Mouse (Mus musculus) CH12.LX (cell line): ENCODE data around the gene Ube2t. TPM values are rescaled to one million over a fixed set of nuclear protein-coding genes. Genes with fewer than 3 reads are reported as not detected.

Experiments
- DNase-seq: peaks from one replicate; pipeline ENCODE4 v3.0.0-alpha.2; 2013; ENCODE audit errors: extremely low read depth
- H3K27ac ChIP-seq: 2 replicates; pipeline ENCODE4 v1.5.1; 2012; ENCODE audit warnings: low read depth, mild to moderate bottlenecking, control low read depth, moderate library complexity; ENCODE audit not compliant: insufficient read depth
- H3K27me3 ChIP-seq: replicated peaks from 2 replicates; pipeline ENCODE3; 2012; ENCODE audit warnings: inconsistent platforms
- H3K36me3 ChIP-seq, 2 experiments: replicated peaks in 1 of 2; 2 replicates each; pipeline versions ENCODE3 to v1.6.1; 2012; ENCODE audit warnings: inconsistent platforms in 1 of 2, low read length in 1 of 2, mild to moderate bottlenecking in 1 of 2, mixed read lengths in 1 of 2, moderate library complexity in 1 of 2; ENCODE audit not compliant: control insufficient read depth in 1 of 2, insufficient read depth in 1 of 2
- H3K4me1 ChIP-seq, 2 experiments: 2 replicates each; pipeline ENCODE4 v1.6.1; 2012; ENCODE audit warnings: inconsistent platforms in 1 of 2, moderate library complexity in 1 of 2; ENCODE audit not compliant: insufficient read depth in 2 of 2, control insufficient read depth in 1 of 2
- H3K4me2 ChIP-seq: 2 replicates; pipeline ENCODE4 v1.6.1; 2012; ENCODE audit warnings: low read depth, mild to moderate bottlenecking, control low read depth; ENCODE audit not compliant: poor library complexity, insufficient read depth, severe bottlenecking
- H3K4me3 ChIP-seq, 3 experiments: fragments of 150-350 bp in 1 of 3; sonication (generic) in 1 of 3; replicated peaks in 1 of 3; 2 replicates each; pipeline versions ENCODE3 to v1.5.1; 2011 to 2012; ENCODE audit warnings: low read depth in 2 of 3, low read length in 2 of 3, mild to moderate bottlenecking in 2 of 3, moderate library complexity in 2 of 3, control low read depth in 1 of 3, improper control_type of control experiment in 1 of 3, inconsistent platforms in 1 of 3, mixed read lengths in 1 of 3; ENCODE audit not compliant: poor library complexity in 1 of 3
- H3K79me2 ChIP-seq: replicated peaks from 2 replicates; pipeline ENCODE4 v1.6.1; 2012; ENCODE audit warnings: mild to moderate bottlenecking, moderate library complexity; ENCODE audit not compliant: control insufficient read depth, poor library complexity, insufficient read depth, severe bottlenecking; ENCODE audit errors: extremely low read depth
- H3K9ac ChIP-seq: 2 replicates; pipeline ENCODE4 v1.6.1; 2012; ENCODE audit warnings: low read depth, mild to moderate bottlenecking, control low read depth, moderate library complexity; ENCODE audit not compliant: insufficient read depth
- H3K9me3 ChIP-seq: replicated peaks from 2 replicates; pipeline ENCODE3; 2012; ENCODE audit warnings: low read length, inconsistent platforms, mixed read lengths
- CHD1 ChIP-seq: IDR thresholded peaks from 2 replicates; pipeline ENCODE4 v1.6.1; 2012; ENCODE audit warnings: low read depth, low read length, improper control_type of control experiment, inconsistent platforms
- CTCF ChIP-seq, 2 experiments: IDR thresholded peaks in 1 of 2; conservative IDR thresholded peaks in 1 of 2; 2 replicates each; pipeline ENCODE4 v1.5.1; 2011 to 2012; ENCODE audit warnings: low read depth in 2 of 2, low read length in 2 of 2, improper control_type of control experiment in 1 of 2, inconsistent platforms in 1 of 2, mild to moderate bottlenecking in 1 of 2, moderate library complexity in 1 of 2
- E2F4 ChIP-seq: IDR thresholded peaks from 2 replicates; pipeline ENCODE4 v1.6.1; 2011; ENCODE audit warnings: low read depth, low read length, improper control_type of control experiment; ENCODE audit not compliant: insufficient replicate concordance
- GABPA ChIP-seq: IDR thresholded peaks from 2 replicates; pipeline ENCODE4 v1.6.1; 2012; ENCODE audit warnings: low read depth, low read length, improper control_type of control experiment, inconsistent platforms; ENCODE audit not compliant: insufficient replicate concordance
- JUN ChIP-seq: IDR thresholded peaks from 2 replicates; pipeline ENCODE4 v1.6.1; 2011; ENCODE audit warnings: low read depth, mild to moderate bottlenecking, low read length, improper control_type of control experiment, moderate library complexity; ENCODE audit not compliant: insufficient read depth
- JUND ChIP-seq: conservative IDR thresholded peaks from 2 replicates; pipeline ENCODE4 v1.6.1; 2011; ENCODE audit warnings: low read depth, low read length, improper control_type of control experiment
- MAX ChIP-seq: IDR thresholded peaks from 2 replicates; pipeline ENCODE4 v1.6.1; 2011; ENCODE audit warnings: low read length, improper control_type of control experiment
- MAZ ChIP-seq: IDR thresholded peaks from 2 replicates; pipeline ENCODE4 v1.6.1; 2012; ENCODE audit warnings: low read depth, mild to moderate bottlenecking, inconsistent platforms, low read length, improper control_type of control experiment, moderate library complexity
- MYC ChIP-seq: IDR thresholded peaks from 2 replicates; pipeline ENCODE4 v1.6.1; 2011; ENCODE audit warnings: low read depth, mild to moderate bottlenecking, improper control_type of control experiment, low read length
- NRF1 ChIP-seq: IDR thresholded peaks from 2 replicates; pipeline ENCODE4 v1.6.1; 2014; ENCODE audit warnings: low read depth, mild to moderate bottlenecking, inconsistent platforms, low read length, improper control_type of control experiment, moderate library complexity
- PAX5 ChIP-seq: IDR thresholded peaks from 2 replicates; pipeline ENCODE4 v1.6.1; 2012; ENCODE audit warnings: low read length, inconsistent platforms, mixed read lengths
- POLR2A ChIP-seq: IDR thresholded peaks from 2 replicates; pipeline ENCODE4 v1.6.1; 2011; ENCODE audit warnings: low read depth, mild to moderate bottlenecking, improper control_type of control experiment, low read length
- RAD21 ChIP-seq: IDR thresholded peaks from 2 replicates; pipeline ENCODE4 v1.6.1; 2011; ENCODE audit warnings: low read depth, mild to moderate bottlenecking, low read length, improper control_type of control experiment, moderate library complexity
- SMC3 ChIP-seq: IDR thresholded peaks from 2 replicates; pipeline ENCODE4 v1.6.1; 2011; ENCODE audit warnings: low read depth, low read length, improper control_type of control experiment
- TBP ChIP-seq: conservative IDR thresholded peaks from 2 replicates; pipeline ENCODE4 v1.6.1; 2011; ENCODE audit warnings: low read depth, low read length, improper control_type of control experiment
- TCF12 ChIP-seq: IDR thresholded peaks from 2 replicates; pipeline ENCODE4 v1.6.1; 2014; ENCODE audit warnings: low read depth, mild to moderate bottlenecking, inconsistent platforms, low read length, improper control_type of control experiment
- ZMIZ1 ChIP-seq: IDR thresholded peaks from 2 replicates; pipeline ENCODE4 v1.6.1; 2012; ENCODE audit warnings: low read depth, mild to moderate bottlenecking, inconsistent platforms, low read length, improper control_type of control experiment
- ZNF384 ChIP-seq: IDR thresholded peaks from 2 replicates; pipeline ENCODE4 v1.6.1; 2012; ENCODE audit warnings: low read depth, low read length, improper control_type of control experiment, inconsistent platforms
- dilution Hi-C: fragments of 300-500 bp; cut with MboI; formaldehyde crosslinking; loops from 2 replicates; pipeline ENCODE4 v1.14.3; 2020; ENCODE audit warnings: low sequenced_read_pairs; ENCODE audit not compliant: extremely low pct_unique_long_range_greater_than_20kb, extremely low pct_ligation_motif_present
- in situ Hi-C: fragments of 300-500 bp; cut with MboI; formaldehyde crosslinking; loops from 3 replicates; pipeline ENCODE4 v1.14.3; 2019; ENCODE audit warnings: low sequenced_read_pairs, low pct_ligation_motif_present, low pct_unique_long_range_greater_than_20kb, mixed read lengths
- polyA plus RNA-seq: library from polyadenylated mRNA; unstranded; fragments of >175 nt; gene quantifications from 2 replicates; pipeline ENCODE4 v1.2.1, GENCODE M21; 2012; ENCODE audit warnings: low read depth; ENCODE audit not compliant: insufficient read length
- total RNA-seq, 2 experiments: library from RNA; depleted of rRNA; stranded (reverse); fragments of 300-350 nt in 1 of 2; fragments of >200 nt in 1 of 2; gene quantifications; 2 replicates each; pipeline ENCODE4 v1.2.3; 2012 to 2014

Gene Ube2t
- total and polyA plus RNA-seq, 3 experiments: 19.2 to 40.2 (median 28.8) TPM

DNA sequence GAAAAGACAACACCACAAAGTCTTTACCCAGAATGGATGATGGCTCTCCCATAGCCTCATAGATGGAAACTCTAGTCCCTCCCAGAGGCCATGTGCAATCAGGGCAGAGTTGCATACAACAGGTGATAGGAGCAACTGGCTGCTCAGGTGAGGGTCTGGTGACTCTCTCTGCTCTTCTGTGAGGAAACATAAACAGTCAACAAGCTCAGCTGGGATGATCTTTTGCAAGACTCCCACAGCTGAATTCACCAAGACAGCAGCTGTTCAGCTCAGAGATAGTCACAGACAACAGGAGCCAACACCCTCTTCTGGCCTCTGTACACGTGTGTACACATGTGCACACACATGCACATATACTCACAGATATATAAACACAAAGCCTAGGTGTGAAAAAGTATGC, 24.1 kb upstream of the Ube2t start:
- in situ Hi-C loops: no loop called here
- Histone ChIP-seq H3K4me2 (no peak overlapping the region), H3K79me2 (no peaks in the 10 kb centered on the region), H3K27ac (no peak overlapping the region), H3K36me3 (no peaks in the 10 kb centered on the region), H3K4me1 (no peaks in the 10 kb centered on the region), H3K27me3 (no peaks in the 10 kb centered on the region), H3K4me3 (no peak overlapping the region), H3K9ac (no peak overlapping the region), H3K9me3 (no peaks in the 10 kb centered on the region)
- no peak for DNase-seq
- dilution Hi-C loops: no loop called here
- TF ChIP-seq GABPA: no peak
- no peak for TF ChIP-seq E2F4
- TF ChIP-seq MAZ: no peak
- TF ChIP-seq RAD21: no peak
- TF ChIP-seq CHD1: no peak
- TF ChIP-seq JUN: no peak
- TF ChIP-seq TCF12: no peak
- TF ChIP-seq ZMIZ1: no peak
- TF ChIP-seq POLR2A: no peak
- TF ChIP-seq TBP: no peak
- TF ChIP-seq MYC: no peak
- no peak for TF ChIP-seq ZNF384
- no peak for TF ChIP-seq MAX

DNA sequence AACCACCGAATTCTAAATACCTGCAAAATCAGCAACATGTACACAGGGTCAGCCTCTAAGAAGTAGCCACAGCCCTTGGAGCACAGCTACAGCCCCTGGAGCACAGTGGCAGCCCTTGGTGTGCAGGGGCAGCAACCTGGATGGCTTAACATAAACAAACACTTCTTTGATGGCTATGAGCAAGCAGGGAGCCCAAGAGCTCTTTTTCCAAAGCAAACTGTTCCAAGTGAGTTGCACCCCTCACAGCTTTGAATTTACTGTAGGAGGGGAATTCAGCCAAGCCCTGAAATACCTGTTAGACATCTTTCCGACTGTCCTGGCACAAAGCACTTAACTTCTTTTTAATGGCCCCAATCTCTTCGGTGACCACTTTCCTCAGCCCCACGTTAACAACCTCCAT, 21.5 kb upstream of the Ube2t start:
- TF ChIP-seq MAX (no peak), GABPA (no peak), NRF1 (no peak), CHD1 (no peak), SMC3 (no peak), JUND (no peak), PAX5 (no peak), E2F4 (no peak), CTCF (conservative IDR thresholded peaks at IDR 0.05 in 1 of 2, IDR thresholded peaks at IDR 0.05 in 1 of 2; ENCODE audit: low read depth in 2 of 2, low read length in 2 of 2) (no peak)
- Histone ChIP-seq H3K27me3 (no peaks in the 10 kb centered on the region), H3K4me1 (no peaks in the 10 kb centered on the region), H3K9me3 (no peaks in the 10 kb centered on the region), H3K4me3 (no peak overlapping the region), H3K79me2 (no peaks in the 10 kb centered on the region), H3K4me2 (no peak overlapping the region), H3K27ac (no peak overlapping the region), H3K9ac (no peak overlapping the region), H3K36me3 (no peaks in the 10 kb centered on the region)
- DNase-seq: no peak
- dilution Hi-C loops (no loop called here), in situ Hi-C loops (no loop called here)
